Mouse (Mus musculus) C2C12 (cell line): Measurements from ENCODE around the gene Msx1. TPM values are rescaled to one million over a fixed set of nuclear protein-coding genes. Genes with fewer than 3 reads are reported as not detected.

Experiments
- H3K27me3 ChIP-seq: one replicate; pipeline ENCODE4 v1.6.1; 2011; ENCODE audit not compliant: control insufficient read depth, insufficient read depth, insufficient read length
- H3K36me3 ChIP-seq: one replicate; pipeline ENCODE4 v1.6.1; 2011; ENCODE audit not compliant: control insufficient read depth, insufficient read depth
- H3K4me3 ChIP-seq: one replicate; pipeline ENCODE4 v1.5.1; 2011; ENCODE audit warnings: mild to moderate bottlenecking, control low read depth; ENCODE audit not compliant: poor library complexity, insufficient read depth, severe bottlenecking
- H3K79me2 ChIP-seq: one replicate; pipeline ENCODE4 v1.6.1; 2011; ENCODE audit not compliant: control insufficient read depth, insufficient read depth
- H3K79me3 ChIP-seq: one replicate; pipeline ENCODE4 v1.6.1; 2011; ENCODE audit warnings: low read depth, control low read depth
- H3ac ChIP-seq: one replicate; pipeline ENCODE3; 2011; ENCODE audit warnings: low read depth; ENCODE audit not compliant: control insufficient read depth, insufficient read length
- CEBPB ChIP-seq: IDR thresholded peaks from one replicate; pipeline ENCODE4 v1.6.1; 2011; ENCODE audit warnings: low read depth, mild to moderate bottlenecking, control low read depth, moderate library complexity
- CTCF ChIP-seq: IDR thresholded peaks from one replicate; pipeline ENCODE4 v1.5.1; 2011; ENCODE audit not compliant: control insufficient read depth, insufficient read depth, insufficient read length
- FOSL1 ChIP-seq: IDR thresholded peaks from one replicate; pipeline ENCODE4 v1.8.0; 2011; ENCODE audit warnings: mild to moderate bottlenecking, low read length; ENCODE audit not compliant: poor library complexity, insufficient read depth, severe bottlenecking
- MAX ChIP-seq: IDR thresholded peaks from one replicate; pipeline ENCODE4 v1.6.1; 2011; ENCODE audit warnings: mild to moderate bottlenecking, control low read depth
- MYOD1 ChIP-seq: IDR thresholded peaks from one replicate; pipeline ENCODE4 v1.6.1; 2011; ENCODE audit warnings: low read depth; ENCODE audit not compliant: control insufficient read depth, insufficient read length
- MYOG ChIP-seq: IDR thresholded peaks from one replicate; pipeline ENCODE4 v1.6.1; 2011; ENCODE audit not compliant: control insufficient read depth, insufficient read length; ENCODE audit errors: extremely low read depth
- USF1 ChIP-seq: IDR thresholded peaks from one replicate; pipeline ENCODE4 v1.6.1; 2011; ENCODE audit warnings: low read depth, mild to moderate bottlenecking, control low read depth, moderate library complexity
- polyA plus RNA-seq: library from polyadenylated mRNA; unstranded; fragments of >200 nt; fragmentation: generic; extraction: Trizol; gene quantifications from one replicate; pipeline ENCODE4 v1.2.1, GENCODE M21; 2012; ENCODE audit warnings: missing spikeins

Msx1 gene
- polyA plus RNA-seq, 1 experiment: 7.0 TPM

- H3ac ChIP-seq: no peak overlapping the region
- TF ChIP-seq CEBPB (no peak), FOSL1 (no peak), CTCF (no peak), MAX (no peak), MYOG (no peak), MYOD1 (no peak), USF1 (no peak)
- peaks cover 8% of the 10 kb centered on the region for H3K79me2 ChIP-seq
- no peak overlapping the region for H3K4me3 ChIP-seq
- no peaks in the 10 kb centered on the region for H3K79me3 ChIP-seq
- H3K27me3 ChIP-seq: no peaks in the 10 kb centered on the region
- peaks cover 6% of the 10 kb centered on the region for H3K36me3 ChIP-seq
Observed at GRCm38 (mm10) chr5:37820689-37821088, 3.7 kb downstream of the Msx1 start.

GRCm38 (mm10) chr5:37819971-37820370 is 4.4 kb downstream of the Msx1 start:
- Histone ChIP-seq H3K4me3 (no peak overlapping the region), H3K79me3 (no peaks in the 10 kb centered on the region), H3ac (no peak overlapping the region), H3K36me3 (peaks cover 6% of the 10 kb centered on the region), H3K27me3 (no peaks in the 10 kb centered on the region), H3K79me2 (peaks cover 8% of the 10 kb centered on the region)
- TF ChIP-seq CEBPB (no peak), FOSL1 (no peak), MYOG (no peak), CTCF (no peak), MAX (no peak), USF1 (no peak), MYOD1 (no peak)

- H3ac ChIP-seq: no peak overlapping the region
- H3K79me3 ChIP-seq: no peaks in the 10 kb centered on the region
- H3K4me3 ChIP-seq: no peak overlapping the region
- H3K79me2 ChIP-seq: peaks cover 8% of the 10 kb centered on the region
- H3K27me3 ChIP-seq: peaks cover under 1% of the 10 kb centered on the region
- H3K36me3 ChIP-seq: peaks cover 6% of the 10 kb centered on the region
- no peak for TF ChIP-seq CEBPB
- TF ChIP-seq USF1: no peak
- TF ChIP-seq CTCF: no peak
- TF ChIP-seq MAX: no peak
- no peak for TF ChIP-seq FOSL1
- no peak for TF ChIP-seq MYOD1
- no peak for TF ChIP-seq MYOG
Observed at GRCm38 (mm10) chr5:37819541-37819940, 4.8 kb downstream of the Msx1 start.

GRCm38 (mm10) chr5:37818533-37819215 is 5.7 kb downstream of the Msx1 start:
- no peak overlapping the region for H3ac ChIP-seq
- no peaks in the 10 kb centered on the region for H3K79me3 ChIP-seq
- peaks cover 3% of the 10 kb centered on the region for H3K27me3 ChIP-seq
- no peak overlapping the region for H3K4me3 ChIP-seq
- H3K79me2 ChIP-seq: peaks cover 6% of the 10 kb centered on the region
- TF ChIP-seq MYOG (no peak), USF1 (no peak)
- peaks cover 6% of the 10 kb centered on the region for H3K36me3 ChIP-seq

GRCm38 (mm10) chr5:37817658-37818532 is 6.5 kb downstream of the Msx1 start:
- Histone ChIP-seq H3K79me2 (no peaks in the 10 kb centered on the region), H3K27me3 (peaks cover 7% of the 10 kb centered on the region), H3ac (no peak overlapping the region), H3K36me3 (peaks cover 6% of the 10 kb centered on the region), H3K79me3 (no peaks in the 10 kb centered on the region), H3K4me3 (no peak overlapping the region)
- TF ChIP-seq FOSL1 (no peak), CEBPB (no peak), MYOD1 (no peak), USF1 (no peak), MYOG (no peak)
